8 mouse cellular contexts compared by ENCODE assay signal in the genomic region with DNA sequence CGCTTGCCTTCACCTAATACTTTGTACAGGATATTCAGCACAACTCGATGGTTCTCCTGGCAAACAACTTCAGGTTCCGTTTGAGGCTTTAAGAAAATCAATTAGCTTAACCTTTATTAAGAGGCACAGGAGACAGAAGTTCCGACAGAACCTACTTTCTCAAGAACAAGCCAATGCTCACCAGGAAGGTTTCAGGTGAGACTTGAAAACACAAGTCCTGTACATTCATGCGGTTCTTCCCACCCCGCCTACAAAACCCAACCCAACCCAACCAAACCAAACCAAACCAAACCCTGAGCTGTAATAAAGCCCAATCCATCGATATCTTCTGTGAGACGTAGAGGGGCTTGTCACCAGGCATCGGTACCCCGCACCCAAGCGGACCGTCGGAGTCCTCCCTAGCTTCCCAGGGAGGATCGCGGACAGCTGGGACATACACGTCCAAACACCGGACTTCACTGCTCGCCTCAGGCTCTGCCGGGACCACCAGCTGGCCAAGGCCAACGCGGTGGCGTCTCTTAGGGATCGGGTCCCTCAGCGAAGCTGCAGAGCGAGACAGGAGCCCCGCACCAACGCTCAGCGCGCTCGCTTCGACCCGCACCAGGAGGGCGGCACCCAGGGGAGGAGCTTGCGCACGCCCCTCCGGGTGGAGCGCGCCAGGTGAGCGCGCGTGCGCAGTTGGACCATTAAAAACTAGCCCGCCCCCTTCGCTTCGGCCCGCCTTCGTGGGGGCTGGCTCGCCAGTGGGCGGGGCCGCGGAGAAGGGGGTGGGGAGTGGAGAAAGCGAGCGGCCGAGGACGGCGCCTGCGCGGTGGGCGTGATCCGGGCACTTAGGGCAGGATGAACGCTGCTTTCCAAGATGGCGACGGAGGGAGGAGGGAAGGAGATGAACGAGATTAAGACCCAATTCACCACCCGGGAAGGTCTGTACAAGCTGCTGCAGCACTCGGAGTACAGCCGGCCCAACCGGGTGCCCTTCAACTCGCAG. TPM values are rescaled to one million over a fixed set of nuclear protein-coding genes. Genes with fewer than 3 reads are reported as not detected.
DNase-seq lines count a peak whose midpoint lies in the region; ATAC-seq and TF ChIP-seq lines count a peak whose summit lies in the region.

A gene (plus strand): TSS at position 775 of the 988 bp plus-strand sequence.

- peaks cover 8% of the 10 kb centered on the region; the same call in 1 of the 2 replicates for H3K27me3 ChIP-seq in embryonic facial prominence, embryonic 13.5 days
- H3K27me3 ChIP-seq in heart, adult 2 months (ENCODE audit: control insufficient read depth, insufficient read depth, low read length) = no peaks in the 10 kb centered on the region
- no peaks in the 10 kb centered on the region for H3K27me3 ChIP-seq in limb, embryonic 13.5 days
- H3K27me3 ChIP-seq in midbrain, embryonic 16.5 days (ENCODE audit: control insufficient read depth, insufficient read depth, low read depth, low read length) = no peaks in the 10 kb centered on the region; the same call in 1 of the 2 replicates

- TF ChIP-seq POLR2A in heart, adult 2 months (IDR thresholded peaks at IDR 0.05; ENCODE audit: insufficient read depth, low read depth, low read length) = peak; percentile 90

- H3K36me3 ChIP-seq in embryonic facial prominence, embryonic 13.5 days = no peaks in the 10 kb centered on the region
- H3K36me3 ChIP-seq in heart, adult 2 months (ENCODE audit: control insufficient read depth, insufficient read depth, low read length) = peaks cover 10% of the 10 kb centered on the region
- 0 out of 2 replicates have a peak, but pooled peaks cover 4% of the 10 kb centered on the region for H3K36me3 ChIP-seq in limb, embryonic 13.5 days
- no peaks in the 10 kb centered on the region for H3K36me3 ChIP-seq in midbrain, embryonic 16.5 days (ENCODE audit: control insufficient read depth, insufficient read depth, low read length)

- peak within 1 kb of the TSS; percentile 89 for H3K4me2 ChIP-seq in embryonic facial prominence, embryonic 13.5 days
- peak within 1 kb of the TSS; percentile 90 for H3K4me2 ChIP-seq in limb, embryonic 13.5 days (replicated peaks)
- peak within 1 kb of the TSS; percentile 93 for H3K4me2 ChIP-seq in midbrain, embryonic 16.5 days (ENCODE audit: low read length)

- H3K9me3 ChIP-seq in embryonic facial prominence, embryonic 13.5 days = no peaks in the 10 kb centered on the region
- H3K9me3 ChIP-seq in limb, embryonic 13.5 days = no peaks in the 10 kb centered on the region
- no peaks in the 10 kb centered on the region for H3K9me3 ChIP-seq in midbrain, embryonic 16.5 days (replicated peaks; ENCODE audit: control insufficient read depth, low read length, poor library complexity, severe bottlenecking)

- peaks cover 9% of the 10 kb centered on the region for H3K79me2 ChIP-seq in heart, adult 2 months (replicated peaks; ENCODE audit: control insufficient read depth, insufficient read depth, low read length)

- peak within 1 kb of the TSS; percentile 94 for H3K4me3 ChIP-seq in embryonic facial prominence, embryonic 13.5 days
- peak within 1 kb of the TSS; percentile 87 for H3K4me3 ChIP-seq in heart, adult 2 months
- peak within 1 kb of the TSS; percentile 98 for H3K4me3 ChIP-seq in limb, embryonic 13.5 days
- H3K4me3 ChIP-seq in midbrain, embryonic 16.5 days (ENCODE audit: low read depth, low read length) = peak within 1 kb of the TSS; percentile 100

- peak within 1 kb of the TSS; percentile 96 for H3K9ac ChIP-seq in embryonic facial prominence, embryonic 13.5 days
- peak within 1 kb of the TSS; percentile 91 for H3K9ac ChIP-seq in heart, adult 2 months (ENCODE audit: low read depth, low read length)
- peak within 1 kb of the TSS; percentile 96 for H3K9ac ChIP-seq in limb, embryonic 13.5 days
- H3K9ac ChIP-seq in midbrain, embryonic 16.5 days (ENCODE audit: low read depth, low read length) = peak within 1 kb of the TSS; percentile 90

- TF ChIP-seq CTCF in heart, adult 2 months (IDR thresholded peaks at IDR 0.05) = no peak

- H3K4me1 ChIP-seq in embryonic facial prominence, embryonic 13.5 days = peaks cover 19% of the 10 kb centered on the region
- H3K4me1 ChIP-seq in heart, adult 2 months (ENCODE audit: control insufficient read depth, insufficient read depth, low read length) = peaks cover 5% of the 10 kb centered on the region
- H3K4me1 ChIP-seq in limb, embryonic 13.5 days = peaks cover 21% of the 10 kb centered on the region
- H3K4me1 ChIP-seq in midbrain, embryonic 16.5 days (ENCODE audit: control insufficient read depth, insufficient read depth, low read length) = peaks cover 21% of the 10 kb centered on the region

- intact Hi-C loops in heart, adult 2 months (cut with DNase I) = loop anchor here (2.0 to 5.0 kb wide), 3 partner anchors 35 to 290 kb away; a partner anchor contains a TSS

- no peak for TF ChIP-seq EP300 in heart, adult 2 months (IDR thresholded peaks at IDR 0.05; ENCODE audit: insufficient read depth, low read depth, low read length)

- WGBS in embryonic facial prominence, embryonic 13.5 days = under 1% methylated on average over 69 of the region's 69 CpGs
- WGBS in heart, adult 2 months = under 1% methylated on average over 69 of the region's 69 CpGs
- under 1% methylated on average over 69 of the region's 69 CpGs for WGBS in limb, embryonic 13.5 days
- WGBS in midbrain, embryonic 16.5 days = under 1% methylated on average over 69 of the region's 69 CpGs

- peak; percentile 92 for DNase-seq in 3134 (ENCODE audit: extremely low read depth, insufficient read length, low spot score)
- DNase-seq in adrenal gland, postnatal 36 days = peak; percentile 100
- peak; percentile 98 to 99 for DNase-seq in heart, adult 2 months
- peak; percentile 96 to 97 for DNase-seq in kidney, adult 8-10 months
- peak; percentile 98 to 100 for DNase-seq in spleen, postnatal 10 days (ENCODE audit: low spot score in 2 of 2)

- H3K27ac ChIP-seq in embryonic facial prominence, embryonic 13.5 days = peak within 1 kb of the TSS; percentile 90
- H3K27ac ChIP-seq in heart, adult 2 months = peak within 1 kb of the TSS; percentile 94
- H3K27ac ChIP-seq in limb, embryonic 13.5 days = peak within 1 kb of the TSS; percentile 88
- peak within 1 kb of the TSS; percentile 90 for H3K27ac ChIP-seq in midbrain, embryonic 16.5 days (ENCODE audit: low read length)

- peak; percentile 91 for ATAC-seq in embryonic facial prominence, embryonic 13.5 days (ENCODE audit: insufficient number of reproducible peaks, insufficient read depth, low FRiP score, low TSS enrichment, low read depth)
- peak; percentile 96 for ATAC-seq in limb, embryonic 13.5 days (ENCODE audit: low FRiP score, low read depth)
- ATAC-seq in midbrain, embryonic 16.5 days = peak; percentile 95

RNA-seq across cellular contexts. Expression of the gene that starts here (rescaled TPM):
- total RNA-seq in adrenal gland, postnatal 36 days (2021) = 10 to 100 TPM; 44.1 to 45.3 TPM
- 27.6 and 31.5 TPM in 2 replicates for polyA plus RNA-seq in embryonic facial prominence, embryonic 13.5 days (2015; fragmentation: Nextera tagmentation; extraction: Ambion mirVana)
- 10 to 100 TPM; 28.6 to 30.9 TPM for total RNA-seq in heart, adult 2 months (2021)
- polyA plus RNA-seq in heart, adult 2 months (2012; rRNA removed) = 14.5 and 20.1 TPM in 2 replicates
- 25.9 and 26.7 TPM in 2 replicates for polyA plus RNA-seq in limb, embryonic 13.5 days (2015; fragmentation: Nextera tagmentation; extraction: Ambion mirVana)
- polyA plus RNA-seq in midbrain, embryonic 16.5 days (2015; fragmentation: Nextera tagmentation; extraction: Ambion mirVana) = 23.4 and 24.3 TPM in 2 replicates

Comparison
In these comparisons a context has a peak if more than half of its experiments do, and no peak if none do; other contexts are left out.
1. Peak in every context shown above with its lines: DNase-seq, ATAC-seq, H3K4me3 ChIP-seq and H3K27ac ChIP-seq.